Mouse (Mus musculus) liver, adult 2 months (tissue): Measurements from ENCODE around the gene Birc2.

ENCODE experiments used
- CTCF ChIP-seq: fragments of 200-500 bp; IDR thresholded peaks from 2 replicates; pipeline ENCODE4 v1.5.1; 2011; ENCODE audit warnings: low read depth, low read length, control low read depth
- POLR2A ChIP-seq: fragments of 200-500 bp; IDR thresholded peaks from 2 replicates; pipeline ENCODE4 v1.6.1; 2011; ENCODE audit warnings: low read length, control low read depth; ENCODE audit not compliant: insufficient read depth; ENCODE audit errors: extremely low read depth

- no peak for TF ChIP-seq CTCF
- peak; percentile 76 for TF ChIP-seq POLR2A
These were observed at the start of gene Birc2 for GRCm38 (mm10) chr9:7836905-7837805.
